Mouse (Mus musculus): ENCODE results near the gene Tbc1d1.

The Tbc1d1 gene

GRCm38 (mm10) chr5:64382451-64383057 lies 226.4 kb downstream of the Tbc1d1 start:
- DNase-seq (ENCODE audit: low read depth, low spot score) = peak; percentile 69

GRCm38 (mm10) chr5:64383215-64383614 lies 227.1 kb downstream of the Tbc1d1 start:
- no peak for DNase-seq (ENCODE audit: low read depth, low spot score)

GRCm38 (mm10) chr5:64384546-64384945 lies 228.4 kb downstream of the Tbc1d1 start:
- DNase-seq (ENCODE audit: low read depth, low spot score) = no peak

GRCm38 (mm10) chr5:64386996-64387395 lies 230.9 kb downstream of the Tbc1d1 start:
- no peak for DNase-seq (ENCODE audit: low read depth, low spot score)

- DNase-seq (ENCODE audit: low read depth, low spot score) = no peak
These were observed 233.3 kb downstream of the Tbc1d1 start for GRCm38 (mm10) chr5:64389202-64389929.

GRCm38 (mm10) chr5:64391346-64391745 lies 235.2 kb downstream of the Tbc1d1 start:
- no peak for DNase-seq (ENCODE audit: low read depth, low spot score)

- DNase-seq (ENCODE audit: low read depth, low spot score) = no peak
These were observed 236.4 kb downstream of the Tbc1d1 start for GRCm38 (mm10) chr5:64392426-64393020.

- no peak for DNase-seq (ENCODE audit: low read depth, low spot score)
These were observed 237.4 kb downstream of the Tbc1d1 start for GRCm38 (mm10) chr5:64393530-64393929.

GRCm38 (mm10) chr5:64398155-64398554 lies 242.1 kb downstream of the Tbc1d1 start:
- DNase-seq (ENCODE audit: low read depth, low spot score) = no peak

- DNase-seq (ENCODE audit: low read depth, low spot score) = no peak
These were observed 244.6 kb downstream of the Tbc1d1 start for GRCm38 (mm10) chr5:64400742-64401141.

All from retina, postnatal 7 days (tissue).